Mouse (Mus musculus) bone marrow, adult 2 months (tissue): Measurements from ENCODE around the gene Gm20481.

ENCODE experiments used
- CTCF ChIP-seq: fragments of 200-500 bp; IDR thresholded peaks from 2 replicates; pipeline ENCODE4 v1.5.1; 2011; ENCODE audit warnings: low read length, control low read depth; ENCODE audit not compliant: control insufficient read depth, insufficient read depth
- POLR2A ChIP-seq: fragments of 200-500 bp; IDR thresholded peaks from 2 replicates; pipeline ENCODE4 v1.6.1; 2011; ENCODE audit warnings: low read depth, mild to moderate bottlenecking, control low read depth, low read length, borderline replicate concordance; ENCODE audit not compliant: control insufficient read depth

- TF ChIP-seq CTCF (no peak), POLR2A (no peak)
Observed at GRCm38 (mm10) chr17:34962841-34963240, 6.9 kb upstream of the Gm20481 start.
